Mouse (Mus musculus): ENCODE measurements at regions not wholly inside any gene's neighbourhood (a gene's known extent, or its start where the extent isn't known, plus 50 kb on each side); places are given as distances from the start of the nearest gene placed in this dataset.

DNA sequence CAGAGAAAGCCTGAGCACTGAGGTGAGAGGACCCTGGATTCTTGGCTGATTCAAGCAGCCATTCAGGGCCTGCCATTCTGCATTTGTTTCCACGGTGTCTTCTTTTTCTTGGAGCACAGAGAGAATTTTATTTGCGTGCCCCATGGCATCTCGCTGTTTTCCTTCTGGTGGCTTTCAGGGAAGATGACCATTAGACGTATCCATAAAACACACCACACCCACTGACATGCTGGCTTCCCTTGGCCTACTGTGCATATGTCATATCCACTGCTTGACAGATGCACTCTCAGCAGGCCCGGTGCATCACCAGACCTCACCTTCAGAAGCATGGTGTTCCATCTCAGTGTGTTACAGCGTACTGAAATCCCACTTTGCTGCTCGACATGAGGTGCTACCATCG, 131.0 kb upstream of the Cnr1 start:
- TF ChIP-seq MXI1 (IDR thresholded peaks at IDR 0.05; ENCODE audit: low read depth, low read length) (no peak), MAZ (IDR thresholded peaks at IDR 0.05; ENCODE audit: low read depth, low read length) (no peak), POLR2AphosphoS2 (IDR thresholded peaks at IDR 0.05; ENCODE audit: low read depth, low read length) (no peak), GABPA (IDR thresholded peaks at IDR 0.05; ENCODE audit: insufficient replicate concordance, low read depth, low read length) (no peak), MAX (IDR thresholded peaks at IDR 0.05; ENCODE audit: low read length) (no peak), CTCF (conservative IDR thresholded peaks at IDR 0.05 in 1 of 2, IDR thresholded peaks at IDR 0.05 in 1 of 2; ENCODE audit: low read depth in 2 of 2, low read length in 2 of 2) (no peak), HCFC1 (IDR thresholded peaks at IDR 0.05; ENCODE audit: low read depth, low read length) (no peak), JUND (conservative IDR thresholded peaks at IDR 0.05; ENCODE audit: low read depth, low read length) (no peak), RCOR1 (conservative IDR thresholded peaks at IDR 0.05; ENCODE audit: low read depth, low read length) (no peak), ELF1 (IDR thresholded peaks at IDR 0.05; ENCODE audit: low read depth, low read length) (no peak)
